Comparison of ENCODE assay signal across 9 mouse cellular contexts in the genomic region with DNA sequence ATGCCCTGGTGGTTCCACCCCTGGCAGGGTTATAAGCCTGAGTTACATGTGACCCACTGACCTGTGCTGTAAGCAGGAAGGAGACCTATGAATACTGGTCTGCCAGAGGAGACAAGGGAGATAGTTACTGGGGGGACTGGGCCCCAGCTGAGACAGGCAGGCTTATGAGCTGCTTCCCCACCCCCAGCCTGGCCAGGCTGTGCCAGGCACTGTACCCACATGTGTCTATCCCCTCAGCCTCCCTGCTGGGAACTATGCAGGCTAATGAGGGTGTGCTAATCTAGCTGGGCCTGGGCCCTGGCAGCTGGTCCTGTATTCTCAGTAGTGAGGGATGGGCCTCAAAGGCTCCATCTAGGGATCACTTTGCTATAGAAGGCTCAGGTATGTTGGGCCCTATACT. TPM values are rescaled to one million over a fixed set of nuclear protein-coding genes. Genes with fewer than 3 reads are reported as not detected.
DNase-seq lines count a peak whose midpoint lies in the region; ATAC-seq and TF ChIP-seq lines count a peak whose summit lies in the region.
"Had no signal": no experiment of that assay in that cellular context is flagged by ENCODE, and none has a peak within 500 bp of the region (broad histone marks: within the 10 kb centered on the region; RNA-seq: fewer than 3 reads in every experiment).

No protein-coding gene starts in this region.

- TF ChIP-seq CTCF in hindbrain, postnatal 0 days (IDR thresholded peaks at IDR 0.05; ENCODE audit: low read depth), result no peak

- H3K27me3 ChIP-seq in megakaryocyte, embryonic 14.5 days (replicated peaks), result no peaks in the 10 kb centered on the region
- H3K27me3 ChIP-seq in hindbrain, postnatal 0 days (ENCODE audit: insufficient read depth, low read length), result no peaks in the 10 kb centered on the region
- H3K27me3 ChIP-seq in stomach, embryonic 16.5 days (ENCODE audit: control insufficient read depth, insufficient read depth, low read length), result peaks cover 7% of the 10 kb centered on the region; the same call in 1 of the 2 replicates

- ATAC-seq in megakaryocyte, adult 5-6 weeks (ENCODE audit: poor library complexity, severe bottlenecking), result no peak
- no peak for ATAC-seq in hindbrain, postnatal 0 days
- ATAC-seq in stomach, embryonic 16.5 days (ENCODE audit: insufficient read depth, low FRiP score), result no peak

- H3K4me2 ChIP-seq in hindbrain, postnatal 0 days (ENCODE audit: low read depth, low read length), result peak overlapping the region; percentile 76
- H3K4me2 ChIP-seq in stomach, embryonic 16.5 days (ENCODE audit: low read depth, low read length), result peak overlapping the region; percentile 85

- H3K9ac ChIP-seq in hindbrain, postnatal 0 days (replicated peaks; ENCODE audit: low read length), result no peak overlapping the region
- peak overlapping the region; percentile 82 for H3K9ac ChIP-seq in stomach, embryonic 16.5 days (ENCODE audit: low read length)
- H3K9ac ChIP-seq: limb, embryonic 13.5 days had no signal

- peaks cover 58% of the 10 kb centered on the region for H3K36me3 ChIP-seq in megakaryocyte, embryonic 14.5 days (replicated peaks; ENCODE audit: low read length)
- H3K36me3 ChIP-seq in hindbrain, postnatal 0 days (ENCODE audit: insufficient read depth, low read length), result peaks cover 23% of the 10 kb centered on the region; the same call in 1 of the 2 replicates
- peaks cover 8% of the 10 kb centered on the region; the same call in 1 of the 2 replicates for H3K36me3 ChIP-seq in stomach, embryonic 16.5 days (ENCODE audit: control insufficient read depth, insufficient read depth, low read length)

- no peaks in the 10 kb centered on the region for H3K9me3 ChIP-seq in megakaryocyte, embryonic 14.5 days
- no peaks in the 10 kb centered on the region for H3K9me3 ChIP-seq in hindbrain, postnatal 0 days (ENCODE audit: low read length)
- H3K9me3 ChIP-seq in stomach, embryonic 16.5 days (replicated peaks; ENCODE audit: control insufficient read depth, low read length), result no peaks in the 10 kb centered on the region
- H3K9me3 ChIP-seq: limb, embryonic 13.5 days had no signal

- H3K4me1 ChIP-seq in megakaryocyte, embryonic 14.5 days, result peaks cover 92% of the 10 kb centered on the region
- peaks cover 54% of the 10 kb centered on the region for H3K4me1 ChIP-seq in hindbrain, postnatal 0 days (ENCODE audit: insufficient read depth, low read length)
- peaks cover 45% of the 10 kb centered on the region for H3K4me1 ChIP-seq in stomach, embryonic 16.5 days (ENCODE audit: control insufficient read depth, insufficient read depth, low read length)

- H3K4me3 ChIP-seq in megakaryocyte, embryonic 14.5 days (replicated peaks), result peak overlapping the region; percentile 51
- H3K4me3 ChIP-seq in hindbrain, postnatal 0 days (ENCODE audit: low read length), result 0 out of 2 replicates have a peak overlapping the region, but pooled peaks have one; percentile 60
- peak overlapping the region; percentile 14 for H3K4me3 ChIP-seq in stomach, embryonic 16.5 days (replicated peaks; ENCODE audit: low read length)
- H3K4me3 ChIP-seq: limb, embryonic 13.5 days had no signal

- peak overlapping the region; percentile 81 for H3K27ac ChIP-seq in hindbrain, postnatal 0 days
- peak overlapping the region; percentile 90 for H3K27ac ChIP-seq in stomach, embryonic 16.5 days (ENCODE audit: low read length)
- H3K27ac ChIP-seq: limb, embryonic 13.5 days had no signal

- peak; percentile 78 for DNase-seq in cerebellum, adult 11-12 months
- no peak for DNase-seq in cerebellum, adult 8-10 months
- peak; percentile 58 for DNase-seq in hindbrain, postnatal 0 days (ENCODE audit: low spot score)
- no peak for DNase-seq in ovary, postnatal 14 days (ENCODE audit: low spot score)
- no peak for DNase-seq in layer of hippocampus, adult 18-20 months (ENCODE audit: low spot score in 2 of 2)

RNA-seq across cellular contexts. Expression of a gene that starts 4.8 kb away (rescaled TPM):
- polyA plus RNA-seq in megakaryocyte, embryonic 14.5 days (2012; ENCODE audit: insufficient read depth, low replicate concordance), result 11.9 and 12.9 TPM in 2 replicates
- total RNA-seq in megakaryocyte, adult 5-6 weeks (2015), result 7.5 and 10.5 TPM in 2 replicates
- 5.2 and 6.0 TPM in 2 replicates for total RNA-seq in megakaryocyte, adult 5-6 weeks (2017)
- total RNA-seq in hindbrain, postnatal 0 days (2014; rRNA removed), result 39.1 and 45.6 TPM in 2 replicates
- 30.0 and 31.1 TPM in 2 replicates for polyA plus RNA-seq in hindbrain, postnatal 0 days (2015; fragmentation: Nextera tagmentation; extraction: Ambion mirVana)
- polyA plus RNA-seq in stomach, embryonic 16.5 days (2015; fragmentation: Nextera tagmentation; extraction: Ambion mirVana), result 17.9 and 19.0 TPM in 2 replicates
- 10 to 100 TPM; 21.2 to 23.1 TPM for total RNA-seq in layer of hippocampus, adult 18-20 months (2021)

RNA-seq across cellular contexts. Expression of a gene that starts 5.0 kb away (rescaled TPM):
- polyA plus RNA-seq in megakaryocyte, embryonic 14.5 days (2012; ENCODE audit: insufficient read depth, low replicate concordance), result 34.6 and 160 TPM in 2 replicates
- total RNA-seq in megakaryocyte, adult 5-6 weeks (2015), result 159 TPM in 2 replicates
- 61.1 and 86.0 TPM in 2 replicates for total RNA-seq in megakaryocyte, adult 5-6 weeks (2017)
- 84.5 and 120 TPM in 2 replicates for total RNA-seq in hindbrain, postnatal 0 days (2014; rRNA removed)
- 159 and 165 TPM in 2 replicates for polyA plus RNA-seq in hindbrain, postnatal 0 days (2015; fragmentation: Nextera tagmentation; extraction: Ambion mirVana)
- polyA plus RNA-seq in stomach, embryonic 16.5 days (2015; fragmentation: Nextera tagmentation; extraction: Ambion mirVana), result 199 TPM in 2 replicates
- 10 to 100 TPM; 62.5 to 66.2 TPM for total RNA-seq in layer of hippocampus, adult 18-20 months (2021)

RNA-seq across cellular contexts. Expression of a gene that starts 5.0 kb away (rescaled TPM):
- 3.1 and 14.8 TPM in 2 replicates for polyA plus RNA-seq in megakaryocyte, embryonic 14.5 days (2012; ENCODE audit: insufficient read depth, low replicate concordance)
- 28.9 and 40.5 TPM in 2 replicates for total RNA-seq in megakaryocyte, adult 5-6 weeks (2015)
- 25.1 and 32.1 TPM in 2 replicates for total RNA-seq in megakaryocyte, adult 5-6 weeks (2017)
- total RNA-seq in hindbrain, postnatal 0 days (2014; rRNA removed), result 26.1 and 46.7 TPM in 2 replicates
- 101 and 105 TPM in 2 replicates for polyA plus RNA-seq in hindbrain, postnatal 0 days (2015; fragmentation: Nextera tagmentation; extraction: Ambion mirVana)
- polyA plus RNA-seq in stomach, embryonic 16.5 days (2015; fragmentation: Nextera tagmentation; extraction: Ambion mirVana), result 123 and 134 TPM in 2 replicates
- total RNA-seq in layer of hippocampus, adult 18-20 months (2021), result 10 to 100 TPM; 79.8 to 84.4 TPM

RNA-seq across cellular contexts. Expression of a gene that starts 12.0 kb away (rescaled TPM):
- polyA plus RNA-seq in megakaryocyte, embryonic 14.5 days (2012; ENCODE audit: insufficient read depth, low replicate concordance), result 16.3 and 20.0 TPM in 2 replicates
- 8.4 and 13.1 TPM in 2 replicates for total RNA-seq in megakaryocyte, adult 5-6 weeks (2015)
- 7.4 and 10.9 TPM in 2 replicates for total RNA-seq in megakaryocyte, adult 5-6 weeks (2017)
- total RNA-seq in hindbrain, postnatal 0 days (2014; rRNA removed), result 56.2 and 57.9 TPM in 2 replicates
- polyA plus RNA-seq in hindbrain, postnatal 0 days (2015; fragmentation: Nextera tagmentation; extraction: Ambion mirVana), result 26.7 and 29.7 TPM in 2 replicates
- polyA plus RNA-seq in stomach, embryonic 16.5 days (2015; fragmentation: Nextera tagmentation; extraction: Ambion mirVana), result 19.5 and 20.2 TPM in 2 replicates
- 10 to 100 TPM; 35.7 to 38.8 TPM for total RNA-seq in layer of hippocampus, adult 18-20 months (2021)

RNA-seq across cellular contexts. Expression of a gene that starts 20.6 kb away (rescaled TPM):
- polyA plus RNA-seq in megakaryocyte, embryonic 14.5 days (2012; ENCODE audit: insufficient read depth, low replicate concordance), result 1.1 TPM in 1 of 2 replicates, not detected in the other
- total RNA-seq in megakaryocyte, adult 5-6 weeks (2015), result 4.7 TPM in 2 replicates
- total RNA-seq in megakaryocyte, adult 5-6 weeks (2017), result 1.7 TPM in 1 of 2 replicates, not detected in the other
- total RNA-seq in hindbrain, postnatal 0 days (2014; rRNA removed), result 8.7 and 9.7 TPM in 2 replicates
- 2.3 and 2.6 TPM in 2 replicates for polyA plus RNA-seq in hindbrain, postnatal 0 days (2015; fragmentation: Nextera tagmentation; extraction: Ambion mirVana)
- 10.1 and 12.8 TPM in 2 replicates for polyA plus RNA-seq in stomach, embryonic 16.5 days (2015; fragmentation: Nextera tagmentation; extraction: Ambion mirVana)
- 1 to 10 TPM; 3.8 to 3.9 TPM for total RNA-seq in layer of hippocampus, adult 18-20 months (2021)

Comparison
In these comparisons a context has a peak if more than half of its experiments do, and no peak if none do; other contexts are left out.
1. DNase-seq: peak in cerebellum, adult 11-12 months (single experiment) and hindbrain, postnatal 0 days (single experiment); none in cerebellum, adult 8-10 months (single experiment), ovary, postnatal 14 days (single experiment) and layer of hippocampus, adult 18-20 months (0 of 2).
2. Peak in every context shown above with its lines, with median percentiles within 50 percentile points of each other: H3K4me3 ChIP-seq.